Mouse (Mus musculus): ENCODE measurements at regions not wholly inside any gene's neighbourhood (a gene's known extent, or its start where the extent isn't known, plus 50 kb on each side); places are given as distances from the start of the nearest gene placed in this dataset.
A peak's percentile ranks its signal among the peaks of the same experiment; 100 is the strongest.

- no peak overlapping the region for H3K4me3 ChIP-seq (ENCODE audit: insufficient read depth, low read depth, low read length)
- H3K27ac ChIP-seq (ENCODE audit: insufficient read depth, low read depth, low read length), result no peak overlapping the region
- 76% methylated on average over 2 of the region's 2 CpGs for WGBS
- H3K4me1 ChIP-seq (ENCODE audit: control insufficient read depth, insufficient read depth, low read length), result no peaks in the 10 kb centered on the region
- TF ChIP-seq POLR2A (IDR thresholded peaks at IDR 0.05; ENCODE audit: insufficient read depth, low read depth, low read length) (no peak), CTCF (IDR thresholded peaks at IDR 0.05; ENCODE audit: insufficient read depth, low read depth, low read length) (no peak)
Measured at GRCm38 (mm10) chr15:34775714-34776113, 418.0 kb upstream of the 9430069I07Rik start.

- Histone ChIP-seq H3K4me1 (ENCODE audit: control insufficient read depth, insufficient read depth, low read length) (peaks cover 4% of the 10 kb centered on the region), H3K4me3 (ENCODE audit: insufficient read depth, low read depth, low read length) (no peak overlapping the region), H3K27ac (ENCODE audit: insufficient read depth, low read depth, low read length) (no peak overlapping the region)
- WGBS, result 83% methylated on average over 2 of the region's 2 CpGs
- TF ChIP-seq POLR2A (IDR thresholded peaks at IDR 0.05; ENCODE audit: insufficient read depth, low read depth, low read length) (no peak), CTCF (IDR thresholded peaks at IDR 0.05; ENCODE audit: insufficient read depth, low read depth, low read length) (no peak)
Measured at GRCm38 (mm10) chr15:34751746-34752145, 394.1 kb upstream of the 9430069I07Rik start.

GRCm38 (mm10) chr15:34751021-34751420 lies 393.3 kb upstream of the 9430069I07Rik start:
- 60% methylated on average over 2 of the region's 2 CpGs for WGBS
- peaks cover 8% of the 10 kb centered on the region for H3K4me1 ChIP-seq (ENCODE audit: control insufficient read depth, insufficient read depth, low read length)
- no peak overlapping the region for H3K27ac ChIP-seq (ENCODE audit: insufficient read depth, low read depth, low read length)
- no peak for TF ChIP-seq CTCF (IDR thresholded peaks at IDR 0.05; ENCODE audit: insufficient read depth, low read depth, low read length)
- no peak for TF ChIP-seq POLR2A (IDR thresholded peaks at IDR 0.05; ENCODE audit: insufficient read depth, low read depth, low read length)
- H3K4me3 ChIP-seq (ENCODE audit: insufficient read depth, low read depth, low read length), result no peak overlapping the region

GRCm38 (mm10) chr15:34747111-34747510 lies 389.4 kb upstream of the 9430069I07Rik start:
- Histone ChIP-seq H3K4me1 (ENCODE audit: control insufficient read depth, insufficient read depth, low read length) (peaks cover 8% of the 10 kb centered on the region), H3K4me3 (ENCODE audit: insufficient read depth, low read depth, low read length) (no peak overlapping the region), H3K27ac (ENCODE audit: insufficient read depth, low read depth, low read length) (no peak overlapping the region)
- 49% methylated on average over 4 of the region's 4 CpGs for WGBS
- TF ChIP-seq POLR2A (IDR thresholded peaks at IDR 0.05; ENCODE audit: insufficient read depth, low read depth, low read length) (no peak), CTCF (IDR thresholded peaks at IDR 0.05; ENCODE audit: insufficient read depth, low read depth, low read length) (no peak)

- 32% methylated on average over 15 of the region's 15 CpGs for WGBS
- Histone ChIP-seq H3K4me3 (ENCODE audit: insufficient read depth, low read depth, low read length) (no peak overlapping the region), H3K27ac (ENCODE audit: insufficient read depth, low read depth, low read length) (no peak overlapping the region), H3K4me1 (ENCODE audit: control insufficient read depth, insufficient read depth, low read length) (peaks cover 8% of the 10 kb centered on the region)
- TF ChIP-seq CTCF (IDR thresholded peaks at IDR 0.05; ENCODE audit: insufficient read depth, low read depth, low read length), result peak; percentile 70
- TF ChIP-seq POLR2A (IDR thresholded peaks at IDR 0.05; ENCODE audit: insufficient read depth, low read depth, low read length), result no peak
Measured at GRCm38 (mm10) chr15:34743130-34743782, 385.6 kb upstream of the 9430069I07Rik start.

- H3K27ac ChIP-seq (ENCODE audit: insufficient read depth, low read depth, low read length), result no peak overlapping the region
- TF ChIP-seq CTCF (IDR thresholded peaks at IDR 0.05; ENCODE audit: insufficient read depth, low read depth, low read length) (no peak), POLR2A (IDR thresholded peaks at IDR 0.05; ENCODE audit: insufficient read depth, low read depth, low read length) (no peak)
- 0 out of 2 replicates have a peak, but pooled peaks cover 1% of the 10 kb centered on the region for H3K4me1 ChIP-seq (ENCODE audit: control insufficient read depth, insufficient read depth, low read length)
- H3K4me3 ChIP-seq (ENCODE audit: insufficient read depth, low read depth, low read length), result no peak overlapping the region
- 94% methylated on average over 4 of the region's 4 CpGs for WGBS
Measured at GRCm38 (mm10) chr15:34741488-34741887, 383.8 kb upstream of the 9430069I07Rik start.
